Mouse (Mus musculus) kidney, embryonic 16.5 days (tissue): ENCODE data around the gene Olfr1426. TPM values are rescaled to one million over a fixed set of nuclear protein-coding genes. Genes with fewer than 3 reads are reported as not detected.
"Not testable (repeated sequence)": the region's sequence is repeated elsewhere in the genome, so short reads cannot be mapped to it uniquely, and the experiment has no call there.

Experiments
- ATAC-seq: fragments of 200-750 bp; cut with Nextera tagmentation; 2 replicates; pipeline ENCODE4 v1.8.0; 2017; ENCODE audit warnings: moderate TSS enrichment; ENCODE audit not compliant: low FRiP score, low TSS enrichment
- H3K27ac ChIP-seq: fragments of 300-500 bp; sonication (generic); 2 replicates; pipeline ENCODE4 v1.5.1; 2014; ENCODE audit warnings: low read length
- H3K27me3 ChIP-seq: fragments of 300-500 bp; sonication (generic); 2 replicates; pipeline ENCODE4 v1.6.1; 2014; ENCODE audit warnings: low read length, control low read depth, mixed read lengths; ENCODE audit not compliant: insufficient read depth
- H3K36me3 ChIP-seq: fragments of 300-500 bp; sonication (generic); 2 replicates; pipeline ENCODE4 v1.6.1; 2014; ENCODE audit warnings: low read length, control low read depth, mixed read lengths; ENCODE audit not compliant: insufficient read depth
- H3K4me1 ChIP-seq: fragments of 300-500 bp; sonication (generic); 2 replicates; pipeline ENCODE4 v1.6.1; 2014; ENCODE audit warnings: low read length, control low read depth, mixed read lengths; ENCODE audit not compliant: insufficient read depth
- H3K4me2 ChIP-seq: fragments of 300-500 bp; sonication (generic); replicated peaks from 2 replicates; pipeline ENCODE4 v1.6.1; 2014; ENCODE audit warnings: low read depth, low read length
- H3K4me3 ChIP-seq: fragments of 300-500 bp; sonication (generic); 2 replicates; pipeline ENCODE4 v1.5.1; 2014; ENCODE audit warnings: mild to moderate bottlenecking, low read length
- H3K9ac ChIP-seq: fragments of 300-500 bp; sonication (generic); replicated peaks from 2 replicates; pipeline ENCODE4 v1.6.1; 2014; ENCODE audit warnings: low read length
- H3K9me3 ChIP-seq: fragments of 300-500 bp; sonication (generic); 2 replicates; pipeline ENCODE4 v1.6.1; 2016; ENCODE audit warnings: low read length, control low read depth
- WGBS: fragments of 180-500 bp; shearing (Covaris S2); extraction: QIAGEN DNeasy Blood & Tissue Kit; methylation state at CpG from one replicate; pipeline ENCODE4 v1.1.7; 2014; 5-methylcytosine and 5-hydroxymethylcytosine counted together
- polyA plus RNA-seq: library from polyadenylated mRNA; unstranded; fragments of >200 nt; fragmentation: Nextera tagmentation; extraction: Ambion mirVana; gene quantifications from 2 replicates; pipeline ENCODE4 v1.2.1, GENCODE M21; 2015

Olfr1426 gene
- polyA plus RNA-seq, 1 experiment from 2014 or later = not detected

DNA sequence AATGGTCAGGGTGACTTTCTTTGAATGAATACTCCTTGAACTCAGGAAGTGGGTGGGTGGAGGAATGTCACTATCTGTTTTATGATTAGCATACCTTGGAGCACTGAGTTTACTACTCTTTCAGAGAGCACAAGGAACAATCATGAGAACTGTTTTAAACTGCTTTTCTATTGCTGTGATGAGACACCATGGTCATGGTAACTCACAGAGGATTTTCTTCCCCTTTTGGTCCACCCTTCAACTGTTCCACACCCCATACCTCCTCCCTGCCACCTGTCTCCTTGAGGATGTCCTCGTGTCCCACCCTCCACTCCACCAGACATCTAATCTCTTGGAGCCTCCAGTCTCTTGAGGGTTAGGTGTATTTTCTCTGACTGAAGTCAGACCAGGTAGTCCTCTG, 24.0 kb downstream of the Olfr1426 start:
- H3K9ac ChIP-seq, ATAC-seq, H3K27me3 ChIP-seq, H3K4me2 ChIP-seq, H3K4me1 ChIP-seq, H3K27ac ChIP-seq, H3K36me3 ChIP-seq, H3K9me3 ChIP-seq, H3K4me3 ChIP-seq: not testable (repeated sequence)
- WGBS = 69% methylated on average over 1 of the region's 1 CpGs

DNA sequence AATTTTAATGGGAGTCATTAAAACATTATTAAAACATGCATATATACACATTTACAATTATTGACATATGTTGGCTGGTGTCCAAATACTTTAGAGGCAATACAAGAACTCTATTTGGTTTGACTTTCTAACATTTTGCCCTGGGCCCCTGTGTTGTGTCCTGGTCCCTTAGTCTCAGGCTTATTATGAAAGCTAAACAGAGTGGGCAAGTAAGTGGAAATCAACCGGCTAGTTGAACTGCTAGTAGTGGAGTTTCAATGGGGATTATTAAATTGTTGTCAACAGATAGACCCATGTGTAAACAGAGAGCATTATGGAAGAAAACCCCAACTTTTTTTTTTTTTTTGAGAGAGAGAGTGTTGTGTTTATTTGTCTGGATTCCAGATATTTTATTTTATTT, 29.2 kb downstream of the Olfr1426 start, which contains the start of gene Olfr1424:
TSS of gene Olfr1424 (minus strand) at position 101 of the 400 bp plus-strand sequence.
- WGBS = 90% methylated on average over 1 of the region's 1 CpGs
- not testable (repeated sequence) for H3K4me3 ChIP-seq, H3K36me3 ChIP-seq, ATAC-seq, H3K4me2 ChIP-seq, H3K9ac ChIP-seq, H3K27ac ChIP-seq, H3K9me3 ChIP-seq, H3K27me3 ChIP-seq, H3K4me1 ChIP-seq

DNA sequence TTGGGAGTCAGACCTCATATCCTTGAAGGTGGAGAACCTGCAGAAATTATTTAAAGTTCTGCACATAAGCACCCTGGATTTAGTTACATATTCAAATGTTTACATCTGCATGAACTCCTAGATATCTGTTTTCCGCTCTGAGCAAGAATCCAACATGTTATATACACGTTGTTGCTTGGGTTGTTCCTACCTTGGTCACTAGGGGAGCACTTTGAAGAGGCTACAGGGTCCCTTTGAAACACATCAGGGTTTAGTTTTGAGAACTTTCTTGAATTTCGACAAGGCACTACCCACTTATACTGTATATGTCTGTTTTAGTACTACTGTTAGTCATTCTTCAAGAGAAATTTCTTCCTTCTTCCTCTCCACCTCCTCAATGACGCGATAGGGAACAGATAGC, 48.6 kb downstream of the Olfr1426 start:
- WGBS = 90% methylated on average over 5 of the region's 5 CpGs
- Histone ChIP-seq H3K4me2 (no peak overlapping the region), H3K9ac (no peak overlapping the region), H3K9me3 (no peaks in the 10 kb centered on the region), H3K36me3 (no peaks in the 10 kb centered on the region), H3K27ac (no peak overlapping the region), H3K27me3 (no peaks in the 10 kb centered on the region), H3K4me1 (no peaks in the 10 kb centered on the region), H3K4me3 (no peak overlapping the region)
- ATAC-seq = no peak

DNA sequence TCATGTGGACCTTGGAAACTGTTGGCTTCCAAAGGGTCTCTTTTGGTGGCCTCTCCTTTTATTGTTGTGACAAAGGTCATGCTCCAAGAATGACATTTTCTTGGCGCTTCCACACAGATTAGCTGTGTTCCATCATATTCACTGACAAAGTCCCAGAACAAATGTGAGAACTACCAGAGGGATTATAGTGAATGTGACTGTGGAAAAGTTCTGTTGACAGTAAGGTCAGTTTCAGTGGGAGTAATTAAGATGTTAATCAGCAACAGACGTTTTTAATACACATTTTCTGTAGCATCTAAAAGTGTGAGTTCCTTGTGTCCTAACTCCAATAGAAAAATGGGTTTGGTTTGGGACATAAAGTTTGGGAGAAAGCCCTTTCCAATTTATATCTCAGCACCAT, 50.6 kb downstream of the Olfr1426 start, which contains the start of gene Olfr1423:
TSS of gene Olfr1423 (minus strand) at position 101 of the 400 bp plus-strand sequence.
- ATAC-seq = no peak
- Histone ChIP-seq H3K27ac (no peak within 1 kb of the TSS), H3K9ac (no peak within 1 kb of the TSS), H3K4me2 (no peak within 1 kb of the TSS), H3K27me3 (no peaks in the 10 kb centered on the region), H3K36me3 (no peaks in the 10 kb centered on the region), H3K9me3 (no peaks in the 10 kb centered on the region), H3K4me1 (no peaks in the 10 kb centered on the region), H3K4me3 (no peak within 1 kb of the TSS)
- WGBS = 44% methylated on average over 2 of the region's 2 CpGs

DNA sequence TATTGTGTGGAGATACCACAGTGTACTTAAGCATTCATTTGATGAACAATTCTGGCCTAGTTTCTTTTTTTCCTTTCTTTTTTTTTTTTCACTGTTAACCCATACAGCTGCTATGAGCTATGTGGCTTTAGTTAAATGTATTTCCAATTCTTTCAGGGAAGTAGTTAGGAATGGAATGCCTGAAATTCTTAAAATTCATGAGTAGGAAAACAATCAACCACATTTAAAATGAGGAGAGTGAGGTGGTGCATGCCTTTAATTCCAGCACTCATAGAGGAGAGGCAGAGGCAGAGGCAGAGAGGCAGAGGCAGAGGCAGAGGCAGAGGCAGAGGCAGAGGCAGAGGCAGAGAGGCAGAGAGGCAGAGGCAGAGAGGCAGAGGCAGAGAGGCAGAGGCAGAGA, 54.1 kb downstream of the Olfr1426 start:
- no peak for ATAC-seq
- Histone ChIP-seq H3K27ac (no peak overlapping the region), H3K9ac (no peak overlapping the region), H3K4me2 (no peak overlapping the region), H3K36me3 (no peaks in the 10 kb centered on the region), H3K27me3 (no peaks in the 10 kb centered on the region), H3K9me3 (no peaks in the 10 kb centered on the region), H3K4me1 (no peaks in the 10 kb centered on the region), H3K4me3 (no peak overlapping the region)

Other genes with a start within 250 kb of the Olfr1426 start
- not detected in 2 replicates for gene Olfr1418, start 230.9 kb downstream of the Olfr1426 start, polyA plus RNA-seq
- not detected in 2 replicates for gene Olfr1419, start 216.9 kb downstream of the Olfr1426 start, polyA plus RNA-seq
- not detected in 2 replicates for gene Olfr1420, start 205.4 kb downstream of the Olfr1426 start, polyA plus RNA-seq
- gene Patl1, start 179.6 kb downstream of the Olfr1426 start, polyA plus RNA-seq = 20.0 and 22.5 TPM in 2 replicates
- gene Osbp, start 126.1 kb downstream of the Olfr1426 start, polyA plus RNA-seq = 4.1 and 4.2 TPM in 2 replicates
- gene Olfr1423, start 50.7 kb downstream of the Olfr1426 start, polyA plus RNA-seq = not detected in 2 replicates
- gene Olfr1424, start 29.3 kb downstream of the Olfr1426 start, polyA plus RNA-seq = not detected in 2 replicates
- not detected in 2 replicates for gene Olfr1425, start 14.3 kb downstream of the Olfr1426 start, polyA plus RNA-seq
- gene Olfr1427, start 11.3 kb upstream of the Olfr1426 start, polyA plus RNA-seq = not detected in 2 replicates
- not detected in 2 replicates for gene Olfr1428, start 23.9 kb upstream of the Olfr1426 start, polyA plus RNA-seq
- not detected in 2 replicates for gene Olfr76, start 31.2 kb upstream of the Olfr1426 start, polyA plus RNA-seq
- not detected in 2 replicates for gene Olfr1555-ps1, start 78.1 kb upstream of the Olfr1426 start, polyA plus RNA-seq
- not detected in 2 replicates for gene Olfr1431, start 108.6 kb upstream of the Olfr1426 start, polyA plus RNA-seq
- not detected in 2 replicates for gene Olfr1432, start 140.6 kb upstream of the Olfr1426 start, polyA plus RNA-seq
- not detected in 2 replicates for gene Olfr262, start 149.6 kb upstream of the Olfr1426 start, polyA plus RNA-seq
- gene Olfr235, start 169.0 kb upstream of the Olfr1426 start, polyA plus RNA-seq = not detected in 2 replicates
- not detected in 2 replicates for gene Olfr1434, start 187.8 kb upstream of the Olfr1426 start, polyA plus RNA-seq
- gene Olfr1436, start 207.1 kb upstream of the Olfr1426 start, polyA plus RNA-seq = not detected in 2 replicates
- gene Olfr1437, start 233.1 kb upstream of the Olfr1426 start, polyA plus RNA-seq = not detected in 2 replicates
- not detected in 2 replicates for gene Olfr1438-ps1, start 243.9 kb upstream of the Olfr1426 start, polyA plus RNA-seq